Mouse (Mus musculus) embryonic facial prominence, embryonic 11.5 days (tissue): Measurements from ENCODE around the gene 4930455H04Rik. TPM values are rescaled to one million over a fixed set of nuclear protein-coding genes. Genes with fewer than 3 reads are reported as not detected.

ENCODE experiments used
- ATAC-seq: fragments of 200-750 bp; cut with Nextera tagmentation; replicated peaks from 2 replicates; pipeline ENCODE4 v1.8.0; 2017; ENCODE audit warnings: low read depth; ENCODE audit not compliant: insufficient number of reproducible peaks, low FRiP score, low TSS enrichment
- DNase-seq: peaks from one replicate; pipeline ENCODE4 v3.0.0-alpha.2; 2015; ENCODE audit warnings: low spot score
- H3K27ac ChIP-seq: fragments of 300-500 bp; sonication (generic); replicated peaks from 2 replicates; pipeline ENCODE4 v1.5.1; 2014; ENCODE audit warnings: mild to moderate bottlenecking, low read depth, low read length, control low read depth
- H3K27me3 ChIP-seq: fragments of 300-500 bp; sonication (generic); 2 replicates; pipeline ENCODE4 v1.6.1; 2014; ENCODE audit warnings: mild to moderate bottlenecking, low read length, moderate library complexity, mixed read lengths; ENCODE audit not compliant: control insufficient read depth, insufficient read depth
- H3K36me3 ChIP-seq: fragments of 300-500 bp; sonication (generic); replicated peaks from 2 replicates; pipeline ENCODE4 v1.6.1; 2014; ENCODE audit warnings: low read depth, mild to moderate bottlenecking, low read length, moderate library complexity, mixed read lengths; ENCODE audit not compliant: control insufficient read depth, insufficient read depth
- H3K4me1 ChIP-seq: fragments of 300-500 bp; sonication (generic); 2 replicates; pipeline ENCODE4 v1.6.1; 2014; ENCODE audit warnings: low read length, mixed read lengths; ENCODE audit not compliant: control insufficient read depth, insufficient read depth
- H3K4me2 ChIP-seq: fragments of 300-500 bp; sonication (generic); 2 replicates; pipeline ENCODE4 v1.6.1; 2014; ENCODE audit warnings: low read depth, mild to moderate bottlenecking, control low read depth, low read length, moderate library complexity
- H3K4me3 ChIP-seq: fragments of 300-500 bp; sonication (generic); 2 replicates; pipeline ENCODE4 v1.5.1; 2014; ENCODE audit warnings: low read depth, low read length, control low read depth
- H3K9ac ChIP-seq: fragments of 300-500 bp; sonication (generic); replicated peaks from 2 replicates; pipeline ENCODE4 v1.6.1; 2014; ENCODE audit warnings: mild to moderate bottlenecking, control low read depth, low read length
- H3K9me3 ChIP-seq: fragments of 300-500 bp; sonication (generic); replicated peaks from 2 replicates; pipeline ENCODE4 v1.6.1; 2016; ENCODE audit warnings: mild to moderate bottlenecking, low read length, inconsistent platforms, mixed read lengths; ENCODE audit not compliant: control insufficient read depth
- WGBS: fragments of 180-500 bp; shearing (Covaris S2); extraction: QIAGEN DNeasy Blood & Tissue Kit; methylation state at CpG from one replicate; pipeline ENCODE4 v1.1.7; 2014; 5-methylcytosine and 5-hydroxymethylcytosine counted together
- polyA plus RNA-seq: library from polyadenylated mRNA; unstranded; fragments of >200 nt; fragmentation: Nextera tagmentation; extraction: Ambion mirVana; gene quantifications from 2 replicates; pipeline ENCODE4 v1.2.1, GENCODE M21; 2014

Gene 4930455H04Rik
- polyA plus RNA-seq, 1 experiment from 2014 or later: not detected

DNA sequence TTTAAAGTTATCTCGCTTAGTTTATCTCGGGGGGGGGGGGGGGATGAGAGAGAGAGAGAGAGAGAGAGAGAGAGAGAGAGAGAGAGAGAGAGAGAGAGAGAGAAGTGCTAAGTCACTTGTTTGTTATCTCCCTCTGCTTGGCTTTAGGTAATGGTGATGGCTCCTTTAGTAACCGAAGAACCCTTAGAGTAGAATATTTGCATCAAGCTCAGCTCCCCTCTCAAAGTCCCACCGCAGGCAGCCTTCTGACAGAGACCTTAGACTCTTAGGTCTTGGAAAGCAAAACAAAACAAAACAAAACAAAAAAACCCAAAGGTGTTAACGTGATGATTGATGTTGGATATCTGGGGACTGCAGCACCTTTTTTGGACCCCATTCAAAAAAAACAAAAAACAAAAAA is 936 bp downstream of the 4930455H04Rik start:
- Histone ChIP-seq H3K27me3 (no peaks in the 10 kb centered on the region), H3K9ac (peak overlapping the region; percentile 29), H3K4me1 (no peaks in the 10 kb centered on the region), H3K4me2 (peak overlapping the region; percentile 52), H3K4me3 (peak overlapping the region; percentile 22), H3K27ac (no peak overlapping the region), H3K36me3 (no peaks in the 10 kb centered on the region), H3K9me3 (no peaks in the 10 kb centered on the region)
- DNase-seq (no peak), ATAC-seq (peak; percentile 32; the same call in 1 of the 2 replicates)
- WGBS: 19% methylated on average over 5 of the region's 5 CpGs

DNA sequence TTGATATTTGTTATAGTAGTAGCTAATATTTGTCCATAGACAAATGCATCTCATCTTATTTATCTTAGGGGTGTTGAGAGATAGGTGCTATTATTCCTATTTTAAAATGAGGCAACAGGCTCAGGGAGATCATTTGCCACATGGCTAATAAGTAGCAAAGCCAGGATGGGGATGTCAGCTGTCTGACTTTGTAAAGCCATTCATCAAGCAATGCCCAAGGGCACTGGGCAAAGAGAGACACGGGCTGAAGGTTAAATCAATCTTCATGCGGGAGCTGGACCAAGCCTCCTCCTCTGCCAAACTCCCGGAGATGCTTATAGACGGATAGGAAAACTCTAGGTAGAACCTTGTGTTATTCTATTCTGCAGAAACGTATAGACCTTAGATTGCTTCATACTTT is 1.7 kb downstream of the 4930455H04Rik start:
- no peaks in the 10 kb centered on the region for H3K4me1 ChIP-seq
- H3K36me3 ChIP-seq: no peaks in the 10 kb centered on the region
- no peak overlapping the region for H3K27ac ChIP-seq
- 50% methylated on average over 5 of the region's 5 CpGs for WGBS
- H3K4me3 ChIP-seq: no peak overlapping the region
- H3K27me3 ChIP-seq: no peaks in the 10 kb centered on the region
- ATAC-seq: no peak
- H3K4me2 ChIP-seq: no peak overlapping the region
- H3K9me3 ChIP-seq: no peaks in the 10 kb centered on the region
- DNase-seq: no peak
- H3K9ac ChIP-seq: no peak overlapping the region

DNA sequence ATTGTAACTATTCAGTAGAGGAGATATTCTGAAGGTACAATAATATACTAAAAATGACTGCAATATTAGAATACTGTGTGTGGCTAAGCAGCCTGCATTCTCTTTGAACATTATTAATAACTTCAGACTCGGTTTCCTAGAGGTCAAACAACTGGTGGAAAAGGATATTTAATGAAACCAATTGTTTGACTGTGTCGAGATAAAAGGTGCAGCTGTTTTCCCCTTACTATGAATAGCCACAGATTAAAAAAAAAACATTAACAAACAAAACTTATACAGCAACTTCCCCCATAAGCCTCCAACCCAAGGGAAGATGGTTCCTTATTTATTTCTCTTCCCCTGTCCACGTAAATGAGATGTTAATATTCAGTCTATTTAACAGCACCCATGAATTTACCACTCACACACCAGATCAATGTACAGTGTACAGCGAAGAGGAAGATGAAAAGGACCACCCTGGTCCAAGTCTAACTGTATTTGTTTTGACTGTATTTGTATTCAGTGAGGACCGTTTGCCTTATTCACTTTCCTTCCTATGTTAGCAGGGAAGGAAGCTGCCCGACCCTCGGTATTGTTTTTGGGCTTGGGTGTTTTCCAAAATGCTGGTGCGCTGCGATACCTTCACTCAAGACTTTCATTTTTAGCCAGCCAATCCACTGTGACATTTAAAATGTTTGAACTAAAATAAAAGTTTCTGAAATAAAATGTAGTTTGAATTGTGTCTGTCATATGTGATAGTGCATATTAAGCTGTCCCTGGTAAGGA is 13.9 kb downstream of the 4930455H04Rik start:
- DNase-seq (no peak), ATAC-seq (no peak)
- H3K9me3 ChIP-seq: no peaks in the 10 kb centered on the region
- no peak overlapping the region for H3K4me3 ChIP-seq
- no peak overlapping the region for H3K27ac ChIP-seq
- H3K27me3 ChIP-seq: no peaks in the 10 kb centered on the region
- 79% methylated on average over 9 of the region's 9 CpGs for WGBS
- H3K36me3 ChIP-seq: no peaks in the 10 kb centered on the region
- no peaks in the 10 kb centered on the region for H3K4me1 ChIP-seq
- no peak overlapping the region for H3K9ac ChIP-seq
- no peak overlapping the region for H3K4me2 ChIP-seq

DNA sequence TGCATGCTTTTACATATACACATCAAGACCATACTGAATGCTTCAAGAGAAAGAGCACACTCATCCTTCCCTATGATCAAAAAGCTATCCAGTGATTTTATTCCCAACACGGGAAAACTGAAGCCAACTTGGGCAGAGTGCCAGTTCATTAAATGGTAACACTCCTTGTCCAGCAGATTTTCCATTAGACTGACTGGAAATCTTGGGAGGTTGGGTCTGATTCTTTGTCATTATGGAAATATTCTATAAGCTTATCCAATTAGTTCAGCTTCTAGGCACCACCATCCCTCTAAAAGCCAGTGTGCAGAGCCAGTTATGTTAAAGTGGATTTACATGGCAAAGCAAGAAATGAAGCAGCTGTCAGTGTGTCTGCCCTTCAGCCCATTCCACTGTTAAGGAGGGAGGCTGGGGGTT is 17.0 kb downstream of the 4930455H04Rik start:
- ATAC-seq: no peak
- DNase-seq: no peak
- no peaks in the 10 kb centered on the region for H3K9me3 ChIP-seq
- no peak overlapping the region for H3K4me2 ChIP-seq
- no peak overlapping the region for H3K27ac ChIP-seq
- H3K4me1 ChIP-seq: no peaks in the 10 kb centered on the region
- no peak overlapping the region for H3K9ac ChIP-seq
- 55% methylated on average over 1 of the region's 1 CpGs for WGBS
- no peaks in the 10 kb centered on the region for H3K27me3 ChIP-seq
- H3K36me3 ChIP-seq: no peaks in the 10 kb centered on the region
- H3K4me3 ChIP-seq: no peak overlapping the region

DNA sequence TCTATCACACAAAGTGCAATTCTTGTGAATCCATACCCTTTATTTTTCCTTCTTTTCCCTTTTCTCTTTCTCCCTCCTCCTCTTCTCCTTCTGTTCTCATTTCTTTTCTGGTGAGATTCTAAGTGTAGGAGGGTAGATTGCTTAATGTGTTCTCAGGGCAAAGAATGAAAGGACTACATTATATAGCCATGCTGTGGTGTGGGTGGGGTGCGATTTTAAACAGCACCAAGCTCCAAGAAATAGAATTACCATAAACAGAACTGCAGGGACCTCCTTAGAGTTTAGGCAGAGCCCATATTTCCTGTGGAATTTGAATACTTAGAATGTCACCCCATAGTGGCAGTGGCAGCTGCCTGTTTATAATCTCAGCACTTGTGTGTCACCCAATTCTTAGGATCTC is 17.7 kb downstream of the 4930455H04Rik start:
- Histone ChIP-seq H3K4me1 (no peaks in the 10 kb centered on the region), H3K9me3 (no peaks in the 10 kb centered on the region), H3K4me3 (no peak overlapping the region), H3K4me2 (no peak overlapping the region), H3K9ac (no peak overlapping the region), H3K27ac (no peak overlapping the region), H3K27me3 (no peaks in the 10 kb centered on the region), H3K36me3 (no peaks in the 10 kb centered on the region)
- WGBS: 72% methylated on average over 1 of the region's 1 CpGs
- ATAC-seq (no peak), DNase-seq (no peak)

DNA sequence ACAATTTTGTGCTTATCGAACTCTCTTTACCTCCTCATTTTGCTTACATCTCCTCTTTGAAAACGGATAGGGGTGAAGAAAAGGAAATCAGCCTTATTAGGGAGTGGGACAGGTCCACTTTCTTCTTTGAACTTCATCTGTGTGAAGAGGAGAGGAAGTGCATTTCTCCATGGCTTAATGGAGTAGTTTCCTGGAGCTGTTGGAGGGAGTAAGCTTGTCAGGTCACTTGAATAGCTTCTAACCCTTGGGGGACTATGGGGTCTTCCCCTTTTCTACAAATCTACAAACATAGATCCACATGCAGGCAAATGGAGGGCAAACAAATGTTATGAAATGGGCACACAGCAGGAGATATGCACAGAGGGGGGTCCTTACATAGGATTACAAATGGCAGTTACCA is 18.4 kb downstream of the 4930455H04Rik start:
- Histone ChIP-seq H3K4me2 (no peak overlapping the region), H3K9ac (no peak overlapping the region), H3K4me3 (no peak overlapping the region), H3K9me3 (no peaks in the 10 kb centered on the region), H3K27ac (no peak overlapping the region), H3K4me1 (no peaks in the 10 kb centered on the region), H3K36me3 (no peaks in the 10 kb centered on the region), H3K27me3 (no peaks in the 10 kb centered on the region)
- ATAC-seq (no peak), DNase-seq (no peak)
- WGBS: 59% methylated on average over 2 of the region's 2 CpGs

DNA sequence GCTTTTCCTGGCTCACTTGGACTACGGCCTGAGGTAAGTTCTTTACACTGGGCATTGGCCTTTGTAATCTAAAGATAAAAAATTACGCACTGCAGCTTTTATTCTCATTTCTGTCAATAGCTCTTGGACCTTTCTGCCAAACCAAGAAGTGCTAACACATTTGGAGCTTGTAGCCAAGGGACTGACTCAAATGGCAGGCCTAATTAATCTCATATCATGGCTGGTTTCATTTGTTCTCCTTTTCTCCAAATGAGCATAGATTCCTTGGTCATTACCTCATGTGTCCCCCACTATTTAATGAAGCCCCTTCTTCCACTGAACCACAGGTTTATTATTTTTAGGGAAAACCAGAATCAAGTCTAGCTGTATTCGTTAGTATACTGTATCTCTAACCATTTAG is 20.2 kb downstream of the 4930455H04Rik start:
- 88% methylated on average over 3 of the region's 3 CpGs for WGBS
- Histone ChIP-seq H3K4me3 (no peak overlapping the region), H3K27me3 (no peaks in the 10 kb centered on the region), H3K36me3 (no peaks in the 10 kb centered on the region), H3K9ac (no peak overlapping the region), H3K9me3 (no peaks in the 10 kb centered on the region), H3K4me1 (no peaks in the 10 kb centered on the region), H3K4me2 (no peak overlapping the region), H3K27ac (no peak overlapping the region)
- ATAC-seq (no peak), DNase-seq (no peak)

DNA sequence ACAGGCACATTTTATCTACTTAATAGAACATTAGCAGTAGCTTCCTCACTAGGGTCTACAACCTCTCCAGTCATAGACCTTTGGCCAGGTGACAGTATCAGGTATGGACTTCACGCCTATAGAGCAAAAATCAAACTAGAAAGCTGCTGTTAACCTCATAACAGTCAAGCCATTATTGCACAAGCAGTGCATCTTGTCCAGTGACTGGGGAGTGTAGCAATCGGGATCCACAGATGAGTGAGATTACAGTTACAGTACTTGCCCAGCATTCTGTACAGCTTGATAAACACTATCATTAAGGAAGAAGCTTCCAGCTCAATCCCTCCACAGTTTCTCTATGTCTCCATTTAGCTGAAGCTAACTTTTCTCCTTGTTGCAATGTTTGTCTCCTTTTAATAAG is 23.1 kb downstream of the 4930455H04Rik start:
- 78% methylated on average over 2 of the region's 2 CpGs for WGBS
- no peak overlapping the region for H3K4me3 ChIP-seq
- H3K27ac ChIP-seq: no peak overlapping the region
- DNase-seq (no peak), ATAC-seq (no peak)
- no peak overlapping the region for H3K9ac ChIP-seq
- H3K4me1 ChIP-seq: no peaks in the 10 kb centered on the region
- H3K27me3 ChIP-seq: no peaks in the 10 kb centered on the region
- H3K4me2 ChIP-seq: no peak overlapping the region
- H3K36me3 ChIP-seq: no peaks in the 10 kb centered on the region
- H3K9me3 ChIP-seq: no peaks in the 10 kb centered on the region
